Mouse (Mus musculus) splenic B cell, adult 2 months (primary cell): Measurements from ENCODE around the gene Mllt3.
"Not testable (repeated sequence)": the region's sequence is repeated elsewhere in the genome, so short reads cannot be mapped to it uniquely, and the experiment has no call there.

ENCODE experiments used
- DNase-seq: peaks from one replicate; pipeline ENCODE4 v3.0.0-alpha.2; 2011; ENCODE audit warnings: low read depth, low spot score
- H3K27me3 ChIP-seq: 2 replicates; pipeline ENCODE4 v1.6.1; 2012; ENCODE audit warnings: mild to moderate bottlenecking, low read length, moderate library complexity, mixed read lengths; ENCODE audit not compliant: control insufficient read depth, poor library complexity, insufficient read depth, severe bottlenecking
- H3K36me3 ChIP-seq: 2 replicates; pipeline ENCODE4 v1.6.1; 2012; ENCODE audit warnings: mild to moderate bottlenecking, low read length, moderate library complexity, mixed read lengths; ENCODE audit not compliant: control insufficient read depth, poor library complexity, insufficient read depth, severe bottlenecking

Gene Mllt3

DNA sequence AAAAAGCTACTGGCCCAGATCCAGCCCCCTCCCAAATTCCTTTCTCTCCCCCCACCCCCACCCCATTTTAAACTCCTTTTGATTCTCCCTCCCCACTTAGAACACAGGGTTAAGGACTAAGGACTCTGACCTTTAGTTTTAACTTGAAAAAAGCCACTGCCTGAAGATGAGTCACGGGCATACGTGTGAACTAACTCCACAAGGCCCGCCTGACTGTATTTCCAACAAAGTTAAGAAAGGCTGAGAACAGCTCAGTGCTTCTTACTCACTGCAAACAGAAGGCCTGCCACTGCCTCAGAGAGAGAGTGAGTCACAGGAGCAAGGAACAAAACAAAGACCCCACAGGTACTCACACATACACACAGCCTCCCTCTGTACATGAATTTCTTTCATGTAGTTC lies 48.6 kb downstream of the Mllt3 start:
- no peaks in the 10 kb centered on the region for H3K27me3 ChIP-seq
- DNase-seq = no peak
- H3K36me3 ChIP-seq = no peaks in the 10 kb centered on the region

- Histone ChIP-seq H3K36me3 (no peaks in the 10 kb centered on the region), H3K27me3 (no peaks in the 10 kb centered on the region)
- no peak for DNase-seq
These were observed 49.1 kb downstream of the Mllt3 start for GRCm38 (mm10) chr4:87984091-87984490.

DNA sequence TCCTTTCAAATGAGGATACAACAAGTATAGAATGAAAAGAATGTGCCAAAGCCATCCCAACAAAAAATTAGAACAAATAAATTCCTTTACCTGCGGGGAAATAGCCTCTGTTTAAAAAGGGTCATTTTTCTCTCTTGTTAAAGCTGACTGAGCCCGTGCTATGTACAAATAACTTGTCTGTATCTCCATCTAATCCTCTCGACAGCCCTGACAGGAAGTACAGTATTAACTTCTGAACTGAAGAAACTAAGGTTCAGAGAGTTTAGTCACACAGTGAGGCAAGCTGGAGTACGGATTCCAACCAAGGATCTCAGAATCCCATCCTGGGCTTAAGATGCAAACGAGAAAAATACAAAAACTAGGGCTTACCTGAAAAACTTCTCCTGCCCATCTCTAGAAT lies 50.6 kb downstream of the Mllt3 start:
- no peak for DNase-seq
- Histone ChIP-seq H3K36me3 (no peaks in the 10 kb centered on the region), H3K27me3 (no peaks in the 10 kb centered on the region)

DNA sequence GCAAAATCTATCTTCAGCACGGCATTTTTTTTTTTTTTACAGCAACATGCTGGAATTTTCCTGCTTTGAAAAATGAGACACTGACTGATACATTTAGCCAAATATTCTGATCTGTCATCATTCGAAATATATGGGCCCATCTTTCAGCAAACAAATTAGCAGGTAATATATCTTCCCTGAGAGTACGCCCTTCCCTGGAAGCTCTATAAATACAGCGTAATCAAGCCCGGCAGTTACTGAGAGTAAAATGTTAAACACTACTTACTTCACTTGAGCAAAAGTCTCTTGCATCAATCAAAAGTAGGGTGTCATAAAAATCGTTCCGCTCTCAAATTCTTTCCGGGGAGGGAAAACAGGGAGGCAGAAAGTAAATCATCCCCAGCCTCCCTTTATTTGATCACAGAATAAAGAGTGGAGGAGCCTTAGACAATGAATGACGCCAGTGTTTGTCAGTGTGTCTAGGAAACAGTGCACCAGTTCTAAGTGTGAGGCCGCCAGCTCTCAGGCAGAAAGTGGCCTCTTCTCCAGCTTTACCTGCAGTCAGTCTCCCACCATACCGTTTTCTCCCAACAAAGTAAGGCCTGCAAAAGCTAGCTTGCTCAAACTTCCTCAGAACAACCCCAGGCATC lies 55.2 kb downstream of the Mllt3 start:
- H3K36me3 ChIP-seq = no peaks in the 10 kb centered on the region
- no peak for DNase-seq
- H3K27me3 ChIP-seq = no peaks in the 10 kb centered on the region

DNA sequence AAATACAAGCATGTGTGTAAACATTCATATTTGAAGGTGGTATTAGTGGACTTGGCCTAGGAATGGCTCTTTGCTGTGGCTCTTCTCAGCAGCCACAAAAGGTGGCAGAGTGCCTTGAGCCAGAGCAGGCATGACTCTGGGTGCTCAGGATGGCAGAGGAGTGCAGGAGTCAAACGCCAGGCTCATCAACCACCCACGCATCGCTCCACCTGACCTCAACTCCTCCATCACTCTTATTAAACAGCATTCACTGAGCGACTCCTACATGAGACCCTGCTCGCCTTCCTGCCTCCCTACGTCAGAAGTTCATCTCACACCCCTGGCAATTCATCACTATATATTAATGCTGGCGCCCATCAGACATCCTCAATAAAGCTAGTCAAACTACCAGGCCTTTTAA lies 67.3 kb downstream of the Mllt3 start:
- Histone ChIP-seq H3K36me3 (no peaks in the 10 kb centered on the region), H3K27me3 (no peaks in the 10 kb centered on the region)
- no peak for DNase-seq

DNA sequence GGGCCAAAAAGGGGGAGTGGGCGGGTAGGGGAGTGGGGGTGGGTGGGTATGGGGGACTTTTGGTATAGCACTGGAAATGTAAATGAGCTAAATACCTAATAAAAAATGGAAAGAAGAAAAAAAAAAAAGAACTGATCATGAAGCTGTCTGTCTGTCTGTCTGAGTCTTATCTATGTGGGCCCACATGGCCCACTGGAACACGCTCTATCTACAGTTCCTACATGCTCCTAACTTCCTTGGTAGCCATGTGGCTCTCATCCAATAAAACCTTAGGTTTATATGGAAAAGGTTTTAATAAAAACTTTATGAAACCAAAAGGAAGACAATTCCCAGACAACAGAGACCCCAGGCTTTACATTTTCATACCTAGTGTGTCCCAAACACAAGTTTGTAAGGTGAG lies 68.3 kb downstream of the Mllt3 start:
- not testable (repeated sequence) for DNase-seq, H3K36me3 ChIP-seq, H3K27me3 ChIP-seq

DNA sequence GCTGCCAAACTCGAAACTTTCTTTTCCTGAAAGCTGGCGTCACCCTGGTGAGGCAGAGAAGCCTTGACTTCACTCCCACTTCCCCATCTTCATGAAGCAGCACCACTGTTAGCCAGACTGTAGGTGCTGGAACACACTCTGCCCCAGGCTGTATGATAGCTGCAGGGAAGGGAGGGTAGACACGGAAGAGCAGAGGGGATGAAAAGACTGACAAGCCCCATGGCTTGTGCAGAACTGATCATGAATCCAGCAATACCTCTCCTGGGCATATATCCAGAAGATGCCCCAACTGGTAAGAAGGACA lies 69.4 kb downstream of the Mllt3 start:
- no peak for DNase-seq
- Histone ChIP-seq H3K36me3 (no peaks in the 10 kb centered on the region), H3K27me3 (no peaks in the 10 kb centered on the region)

DNA sequence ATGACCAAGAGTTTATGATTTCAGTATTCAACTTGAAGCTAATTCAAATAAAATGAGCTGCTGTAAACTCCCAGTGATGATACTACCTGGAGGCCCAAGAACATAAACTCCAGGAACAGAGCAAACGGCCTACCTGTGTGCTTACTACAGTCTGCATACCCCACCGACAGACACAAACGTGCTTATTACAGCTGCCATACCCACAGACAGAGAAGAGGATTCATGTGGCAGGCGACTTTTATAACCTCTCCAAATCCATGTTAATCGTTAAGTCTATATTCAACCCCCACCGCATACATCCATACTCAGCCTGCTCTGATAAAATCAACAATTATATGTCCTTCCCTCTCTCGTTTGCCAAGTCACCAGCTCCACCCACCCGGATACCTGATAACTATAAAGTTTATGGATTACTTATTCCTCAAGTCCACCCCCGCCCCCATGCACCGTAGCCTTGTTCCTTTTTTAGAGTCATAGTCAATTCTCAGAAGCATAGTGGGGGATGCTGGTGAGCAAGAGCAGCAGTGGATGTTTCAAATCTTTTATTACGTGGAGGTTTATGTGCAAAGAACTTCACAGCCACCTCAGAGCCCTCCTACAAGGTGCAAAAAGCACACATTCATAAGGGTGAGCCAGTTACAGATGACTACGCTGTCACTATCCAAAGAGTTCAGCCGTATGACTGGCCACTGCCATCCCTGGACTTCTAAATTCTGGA lies 70.0 kb downstream of the Mllt3 start:
- no peaks in the 10 kb centered on the region for H3K27me3 ChIP-seq
- no peaks in the 10 kb centered on the region for H3K36me3 ChIP-seq
- DNase-seq = no peak

DNA sequence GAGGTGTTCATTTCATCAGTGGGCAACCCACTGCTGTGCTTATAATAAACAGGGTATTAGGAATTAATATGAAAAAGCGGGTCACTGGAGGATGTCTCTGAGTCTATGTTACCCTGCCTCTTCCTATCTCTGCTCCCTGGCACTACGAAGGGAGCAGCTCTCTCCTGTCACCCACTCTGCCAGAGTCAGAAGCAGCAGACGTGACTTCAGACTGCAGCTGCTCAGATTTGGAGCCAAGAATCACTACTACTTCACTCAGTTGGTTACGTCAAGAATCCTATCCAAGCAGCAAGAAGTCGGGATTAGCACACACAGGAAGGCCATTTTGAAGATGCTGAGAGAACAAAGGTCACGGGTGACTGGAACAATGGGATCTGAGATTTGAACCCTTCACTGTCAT lies 71.3 kb downstream of the Mllt3 start:
- H3K36me3 ChIP-seq = no peaks in the 10 kb centered on the region
- DNase-seq = no peak
- no peaks in the 10 kb centered on the region for H3K27me3 ChIP-seq

DNA sequence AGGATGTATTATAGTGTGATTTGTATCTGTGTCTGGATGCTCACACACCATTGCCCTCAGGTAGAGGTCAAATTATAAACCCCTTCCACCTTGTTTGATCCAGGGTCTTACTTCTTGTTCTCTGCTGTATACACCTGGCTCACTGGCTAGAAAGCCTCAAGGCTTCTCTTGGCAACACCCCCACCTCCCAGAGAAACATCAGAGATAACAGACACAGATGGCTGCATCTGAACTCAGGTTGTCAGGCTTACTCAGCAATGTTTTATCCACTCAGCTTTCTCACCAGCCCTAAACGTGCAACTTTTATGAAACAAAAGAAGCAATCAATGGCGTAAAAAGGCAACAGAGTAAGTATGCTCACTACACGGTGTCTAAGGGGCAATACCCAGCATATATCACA lies 75.3 kb downstream of the Mllt3 start:
- H3K36me3 ChIP-seq = no peaks in the 10 kb centered on the region
- no peak for DNase-seq
- H3K27me3 ChIP-seq = no peaks in the 10 kb centered on the region

DNA sequence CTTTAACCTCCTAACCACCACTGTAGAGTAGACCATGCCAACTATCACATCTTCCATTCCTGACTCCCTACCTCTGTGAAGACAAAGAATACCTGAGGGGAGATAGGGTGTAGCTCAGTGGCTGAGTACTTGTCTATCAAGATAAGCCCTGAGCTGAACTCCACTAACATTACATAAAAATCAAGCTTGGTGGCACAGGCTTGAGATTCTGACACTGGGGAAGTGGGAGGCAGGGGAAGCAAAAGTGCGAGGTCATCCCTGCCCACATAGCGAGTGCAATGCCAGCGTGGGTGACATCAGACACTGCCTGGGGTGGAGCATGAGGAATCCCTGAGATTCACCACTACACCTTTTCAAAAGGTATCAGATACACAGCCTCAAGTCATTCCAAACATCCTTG lies 76.0 kb downstream of the Mllt3 start:
- no peak for DNase-seq
- H3K36me3 ChIP-seq = no peaks in the 10 kb centered on the region

GRCm38 (mm10) chr4:87955132-87955531 lies 78.0 kb downstream of the Mllt3 start:
- Histone ChIP-seq H3K27me3 (no peaks in the 10 kb centered on the region), H3K36me3 (no peaks in the 10 kb centered on the region)
- no peak for DNase-seq

More for the DNA sequence above, 76.0 kb downstream of the Mllt3 start:
- H3K27me3 ChIP-seq = no peaks in the 10 kb centered on the region

DNA sequence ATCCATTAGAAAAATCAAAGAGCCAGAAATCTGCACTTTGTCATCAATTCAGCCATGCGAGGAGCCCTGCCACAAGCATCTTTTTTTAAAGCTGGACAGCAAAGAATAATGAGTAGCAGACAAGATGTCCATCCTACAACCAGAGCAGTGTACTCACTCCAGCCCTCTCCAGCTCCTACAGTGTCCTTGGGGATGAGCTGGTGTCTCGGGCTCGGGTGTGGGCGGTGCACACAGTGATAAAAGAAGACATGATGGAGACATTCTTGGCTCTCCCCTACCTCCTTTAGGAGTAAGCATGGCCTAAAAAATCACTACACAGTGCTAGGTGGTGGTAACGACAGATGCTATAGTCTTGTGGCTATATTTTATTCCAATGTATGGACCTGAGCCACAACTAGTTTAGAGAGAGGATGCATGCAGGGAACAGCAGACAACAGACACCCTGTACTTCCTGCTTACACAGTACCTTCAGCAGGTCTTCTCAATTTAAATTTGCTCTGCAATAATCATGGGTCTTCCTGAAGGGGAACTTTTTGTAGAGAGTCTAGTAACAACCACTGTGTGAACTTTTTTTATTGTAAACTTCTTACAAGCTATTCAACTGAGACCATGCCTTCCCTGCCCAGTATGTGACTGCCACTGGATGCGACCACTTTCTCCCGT lies 78.6 kb downstream of the Mllt3 start:
- no peak for DNase-seq
- Histone ChIP-seq H3K36me3 (no peaks in the 10 kb centered on the region), H3K27me3 (no peaks in the 10 kb centered on the region)

DNA sequence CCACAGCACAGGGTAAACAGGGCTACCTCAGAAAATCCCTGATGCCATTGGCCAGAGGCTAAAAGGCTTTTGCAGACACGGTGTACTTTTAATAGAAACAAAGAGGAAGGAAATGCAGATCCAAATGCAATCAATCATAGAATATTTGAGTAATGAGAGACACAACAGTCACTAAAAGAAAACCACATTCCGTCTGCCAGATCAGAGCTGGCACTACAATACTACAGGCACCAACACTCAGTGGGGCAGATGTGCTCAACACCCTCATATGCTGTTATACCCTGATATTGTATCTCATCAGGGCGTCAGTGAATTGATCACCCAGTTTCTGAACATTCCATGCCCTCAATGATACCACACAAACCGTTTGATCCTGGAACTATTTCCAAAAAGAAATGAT lies 79.4 kb downstream of the Mllt3 start:
- Histone ChIP-seq H3K36me3 (no peaks in the 10 kb centered on the region), H3K27me3 (no peaks in the 10 kb centered on the region)
- DNase-seq = no peak

DNA sequence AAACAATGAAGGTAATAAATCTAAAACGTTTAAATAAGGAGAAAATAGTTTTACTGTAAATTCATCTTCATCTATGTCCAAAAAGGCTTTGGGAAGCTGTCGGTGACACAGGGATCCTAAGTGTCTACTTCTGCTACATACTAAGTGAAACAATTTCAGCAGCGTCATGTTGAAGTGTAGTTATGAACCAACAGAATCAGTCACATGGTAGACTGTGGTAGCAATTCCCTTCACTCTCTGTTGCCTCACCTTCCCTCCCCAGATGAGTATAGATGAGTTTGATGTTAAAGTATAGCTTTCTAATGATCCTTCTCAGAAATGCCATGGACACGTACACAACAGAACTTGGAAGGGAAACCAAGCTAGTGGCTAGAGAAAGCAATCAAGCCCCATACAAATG lies 79.9 kb downstream of the Mllt3 start:
- Histone ChIP-seq H3K36me3 (no peaks in the 10 kb centered on the region), H3K27me3 (no peaks in the 10 kb centered on the region)
- no peak for DNase-seq
